Mouse (Mus musculus) erythroblast, embryonic 14.5 days (primary cell): Measurements from ENCODE around the gene 1110008L16Rik. TPM values are rescaled to one million over a fixed set of nuclear protein-coding genes. Genes with fewer than 3 reads are reported as not detected.

ENCODE experiments used
- H3K27me3 ChIP-seq: 2 replicates; pipeline ENCODE4 v1.6.1; 2012; ENCODE audit warnings: inconsistent platforms; ENCODE audit not compliant: control insufficient read depth
- H3K36me3 ChIP-seq: 2 replicates; pipeline ENCODE4 v1.6.1; 2012; ENCODE audit warnings: mild to moderate bottlenecking, inconsistent platforms; ENCODE audit not compliant: control insufficient read depth
- H3K4me1 ChIP-seq: 2 replicates; pipeline ENCODE4 v1.6.1; 2012; ENCODE audit warnings: inconsistent platforms; ENCODE audit not compliant: control insufficient read depth
- H3K4me3 ChIP-seq: replicated peaks from 2 replicates; pipeline ENCODE3; 2012; ENCODE audit warnings: moderate library complexity, mild to moderate bottlenecking, inconsistent platforms
- H3K9me3 ChIP-seq: 2 replicates; pipeline ENCODE4 v1.6.1; 2012; ENCODE audit warnings: low read length, inconsistent platforms, mixed read lengths; ENCODE audit not compliant: control insufficient read depth
- GATA1 ChIP-seq: IDR thresholded peaks from 2 replicates; pipeline ENCODE4 v1.6.1; 2012; ENCODE audit warnings: low read length, inconsistent platforms, mixed read lengths
- TAL1 ChIP-seq: IDR thresholded peaks from 3 replicates; pipeline ENCODE4 v1.6.1; 2012; ENCODE audit warnings: low read length, inconsistent platforms, mixed read lengths
- polyA plus RNA-seq: library from polyadenylated mRNA; stranded (reverse); fragments of >175 nt; gene quantifications from 2 replicates; pipeline ENCODE4 v1.2.3, GENCODE M21; 2012

The 1110008L16Rik gene
- polyA plus RNA-seq, 1 experiment = 0.03 TPM

GRCm38 (mm10) chr12:55365083-55365482, 65.7 kb downstream of the 1110008L16Rik start:
- Histone ChIP-seq H3K27me3 (no peaks in the 10 kb centered on the region; the same call in 1 of the 2 replicates), H3K4me3 (no peak overlapping the region)

GRCm38 (mm10) chr12:55372424-55373055, 73.2 kb downstream of the 1110008L16Rik start:
- no peaks in the 10 kb centered on the region for H3K4me1 ChIP-seq
- H3K9me3 ChIP-seq = no peaks in the 10 kb centered on the region
- H3K27me3 ChIP-seq = no peaks in the 10 kb centered on the region; the same call in 1 of the 2 replicates
- no peak for TF ChIP-seq TAL1
- H3K36me3 ChIP-seq = peaks cover 1% of the 10 kb centered on the region; the same call in 1 of the 2 replicates
- no peak overlapping the region for H3K4me3 ChIP-seq

More at GRCm38 (mm10) chr12:55365083-55365482, 65.7 kb downstream of the 1110008L16Rik start:
- TF ChIP-seq GATA1 (no peak), TAL1 (no peak)
- Histone ChIP-seq H3K9me3 (no peaks in the 10 kb centered on the region), H3K36me3 (no peaks in the 10 kb centered on the region), H3K4me1 (no peaks in the 10 kb centered on the region)

GRCm38 (mm10) chr12:55376956-55377609, 77.7 kb downstream of the 1110008L16Rik start:
- TF ChIP-seq TAL1 (no peak), GATA1 (no peak)
- Histone ChIP-seq H3K4me3 (no peak overlapping the region), H3K4me1 (no peaks in the 10 kb centered on the region), H3K27me3 (no peaks in the 10 kb centered on the region), H3K36me3 (peaks cover 9% of the 10 kb centered on the region), H3K9me3 (no peaks in the 10 kb centered on the region)

GRCm38 (mm10) chr12:55377610-55377980, 78.2 kb downstream of the 1110008L16Rik start:
- TF ChIP-seq TAL1 (no peak), GATA1 (no peak)
- peaks cover 10% of the 10 kb centered on the region for H3K36me3 ChIP-seq
- no peaks in the 10 kb centered on the region for H3K4me1 ChIP-seq
- no peaks in the 10 kb centered on the region for H3K9me3 ChIP-seq
- no peak overlapping the region for H3K4me3 ChIP-seq
- no peaks in the 10 kb centered on the region for H3K27me3 ChIP-seq

- no peak for TF ChIP-seq GATA1
- no peak for TF ChIP-seq TAL1
- Histone ChIP-seq H3K9me3 (no peaks in the 10 kb centered on the region), H3K27me3 (no peaks in the 10 kb centered on the region), H3K36me3 (peaks cover 3% of the 10 kb centered on the region), H3K4me1 (peaks cover 11% of the 10 kb centered on the region; the same call in 1 of the 2 replicates), H3K4me3 (no peak within 1 kb of the TSS)
Observed at GRCm38 (mm10) chr12:55384023-55384749, 84.8 kb downstream of the 1110008L16Rik start, which contains the start of gene Psma6. Psma6 (plus strand) TSS chr12:55384222.

GRCm38 (mm10) chr12:55384826-55385225, 85.4 kb downstream of the 1110008L16Rik start:
- TF ChIP-seq GATA1 (no peak), TAL1 (no peak)
- peaks cover 11% of the 10 kb centered on the region; the same call in 1 of the 2 replicates for H3K4me1 ChIP-seq
- peaks cover 2% of the 10 kb centered on the region for H3K36me3 ChIP-seq

GRCm38 (mm10) chr12:55385931-55386330, 86.6 kb downstream of the 1110008L16Rik start:
- peaks cover 7% of the 10 kb centered on the region for H3K27me3 ChIP-seq
- H3K4me3 ChIP-seq = no peak overlapping the region
- TF ChIP-seq GATA1 = no peak
- TF ChIP-seq TAL1 = no peak
- H3K9me3 ChIP-seq = no peaks in the 10 kb centered on the region
- peaks cover 11% of the 10 kb centered on the region; the same call in 1 of the 2 replicates for H3K4me1 ChIP-seq
- peaks cover 2% of the 10 kb centered on the region for H3K36me3 ChIP-seq

More at GRCm38 (mm10) chr12:55384826-55385225, 85.4 kb downstream of the 1110008L16Rik start:
- H3K27me3 ChIP-seq = peaks cover under 1% of the 10 kb centered on the region
- H3K9me3 ChIP-seq = no peaks in the 10 kb centered on the region
- H3K4me3 ChIP-seq = no peak overlapping the region

GRCm38 (mm10) chr12:55386456-55386855, 87.1 kb downstream of the 1110008L16Rik start:
- H3K4me1 ChIP-seq = peaks cover 11% of the 10 kb centered on the region; the same call in 1 of the 2 replicates
- TF ChIP-seq GATA1 = no peak
- TF ChIP-seq TAL1 = no peak
- no peaks in the 10 kb centered on the region for H3K9me3 ChIP-seq
- H3K4me3 ChIP-seq = no peak overlapping the region
- H3K36me3 ChIP-seq = peaks cover 2% of the 10 kb centered on the region
- peaks cover 8% of the 10 kb centered on the region for H3K27me3 ChIP-seq
